Mouse (Mus musculus) layer of hippocampus, postnatal 10 days (tissue): ENCODE measurements around the gene Snrnp35. TPM values are rescaled to one million over a fixed set of nuclear protein-coding genes. Genes with fewer than 3 reads are reported as not detected.
A peak's percentile ranks its signal among the peaks of the same experiment; 100 is the strongest.
"Not testable (repeated sequence)": the region's sequence is repeated elsewhere in the genome, so short reads cannot be mapped to it uniquely, and the experiment has no call there.

ENCODE experiments used
- DNase-seq, 2 experiments: peaks; one replicate each; pipeline ENCODE4 v3.0.0; 2021; ENCODE audit warnings: low spot score in 2 of 2
- long read RNA-seq: library from polyadenylated mRNA; stranded (forward); transcript quantifications from one replicate; pipeline ENCODE4 v2.0.0, GENCODE M21; 2023
- total RNA-seq, 2 experiments: library from RNA; stranded (reverse); gene quantifications; 2 replicates each; pipeline ENCODE4 v1.2.3; 2021

Snrnp35 gene
- 10 to 100 TPM; 20.9 to 32.7 TPM for total RNA-seq
- long read RNA-seq, transcript Snrnp35-201 (2 exons, 1,115 nt), result major isoform, 6 of 16 reads
- long read RNA-seq, partial matches to known transcripts, result 10 of 16 reads
- long read RNA-seq, other reads (novel, unspliced or antisense), result 0 of 16 reads

GRCm38 (mm10) chr5:124482966-124483654 lies at the start of gene Snrnp35:
Gene Snrnp35, plus strand, starts transcription at chr5:124483134.
- peak; percentile 89 to 92 for DNase-seq

GRCm38 (mm10) chr5:124438229-124438628 lies 44.7 kb upstream of the Snrnp35 start:
- no peak for DNase-seq

GRCm38 (mm10) chr5:124438746-124439145 lies 44.2 kb upstream of the Snrnp35 start:
- no peak for DNase-seq

GRCm38 (mm10) chr5:124439447-124440093 lies 43.4 kb upstream of the Snrnp35 start, which contains the start of gene Kmt5a:
Gene Kmt5a, plus strand, starts transcription at chr5:124439930.
- peak; percentile 93 to 96 for DNase-seq

GRCm38 (mm10) chr5:124440094-124440701 lies 42.7 kb upstream of the Snrnp35 start:
- no peak for DNase-seq

- DNase-seq, result no peak
Measured at GRCm38 (mm10) chr5:124442628-124443027, 40.3 kb upstream of the Snrnp35 start.

GRCm38 (mm10) chr5:124444208-124444607 lies 38.7 kb upstream of the Snrnp35 start:
- no peak for DNase-seq

GRCm38 (mm10) chr5:124444661-124445561 lies 38.0 kb upstream of the Snrnp35 start:
- DNase-seq, result peak; percentile 56 to 79

- peak in 1 of 2 experiments; percentile 58 for DNase-seq
Measured at GRCm38 (mm10) chr5:124445621-124446293, 37.2 kb upstream of the Snrnp35 start.

- DNase-seq, result no peak
Measured at GRCm38 (mm10) chr5:124446301-124446881, 36.5 kb upstream of the Snrnp35 start.

- no peak for DNase-seq
Measured at GRCm38 (mm10) chr5:124449494-124449893, 33.4 kb upstream of the Snrnp35 start.

- no peak for DNase-seq
Measured at GRCm38 (mm10) chr5:124450051-124450450, 32.9 kb upstream of the Snrnp35 start.

GRCm38 (mm10) chr5:124450641-124451340 lies 32.1 kb upstream of the Snrnp35 start:
- no peak for DNase-seq

- DNase-seq, result peak in 1 of 2 experiments; percentile 41
Measured at GRCm38 (mm10) chr5:124452494-124453228, 30.3 kb upstream of the Snrnp35 start.

- peak; percentile 73 to 79 for DNase-seq
Measured at GRCm38 (mm10) chr5:124453339-124454081, 29.4 kb upstream of the Snrnp35 start.

- no peak for DNase-seq
Measured at GRCm38 (mm10) chr5:124454082-124454419, 28.9 kb upstream of the Snrnp35 start.

GRCm38 (mm10) chr5:124456762-124457161 lies 26.2 kb upstream of the Snrnp35 start:
- no peak for DNase-seq

- not testable (repeated sequence) for DNase-seq
Measured at GRCm38 (mm10) chr5:124460922-124461321, 22.0 kb upstream of the Snrnp35 start.
